Mouse (Mus musculus): ENCODE data around the gene Camk2b.
"Not testable (repeated sequence)": the region's sequence is repeated elsewhere in the genome, so short reads cannot be mapped to it uniquely, and the experiment has no call there.

Gene Camk2b

GRCm38 (mm10) chr11:6015011-6015431, 51.1 kb downstream of the Camk2b start:
- no peak for DNase-seq (ENCODE audit: low read depth, low spot score)

GRCm38 (mm10) chr11:6013359-6013758, 52.8 kb downstream of the Camk2b start:
- peak; percentile 48 for DNase-seq (ENCODE audit: low read depth, low spot score)

GRCm38 (mm10) chr11:6011879-6012278, 54.3 kb downstream of the Camk2b start:
- DNase-seq (ENCODE audit: low read depth, low spot score): peak; percentile 22

- not testable (repeated sequence) for DNase-seq (ENCODE audit: low read depth, low spot score)
Observed at GRCm38 (mm10) chr11:6010751-6011482, 55.2 kb downstream of the Camk2b start.

GRCm38 (mm10) chr11:6007779-6008128, 58.4 kb downstream of the Camk2b start:
- not testable (repeated sequence) for DNase-seq (ENCODE audit: low read depth, low spot score)

GRCm38 (mm10) chr11:6007010-6007778, 59.0 kb downstream of the Camk2b start:
- DNase-seq (ENCODE audit: low read depth, low spot score): not testable (repeated sequence)

- peak; percentile 35 for DNase-seq (ENCODE audit: low read depth, low spot score)
Observed at GRCm38 (mm10) chr11:6006351-6007009, 59.7 kb downstream of the Camk2b start.

DNA sequence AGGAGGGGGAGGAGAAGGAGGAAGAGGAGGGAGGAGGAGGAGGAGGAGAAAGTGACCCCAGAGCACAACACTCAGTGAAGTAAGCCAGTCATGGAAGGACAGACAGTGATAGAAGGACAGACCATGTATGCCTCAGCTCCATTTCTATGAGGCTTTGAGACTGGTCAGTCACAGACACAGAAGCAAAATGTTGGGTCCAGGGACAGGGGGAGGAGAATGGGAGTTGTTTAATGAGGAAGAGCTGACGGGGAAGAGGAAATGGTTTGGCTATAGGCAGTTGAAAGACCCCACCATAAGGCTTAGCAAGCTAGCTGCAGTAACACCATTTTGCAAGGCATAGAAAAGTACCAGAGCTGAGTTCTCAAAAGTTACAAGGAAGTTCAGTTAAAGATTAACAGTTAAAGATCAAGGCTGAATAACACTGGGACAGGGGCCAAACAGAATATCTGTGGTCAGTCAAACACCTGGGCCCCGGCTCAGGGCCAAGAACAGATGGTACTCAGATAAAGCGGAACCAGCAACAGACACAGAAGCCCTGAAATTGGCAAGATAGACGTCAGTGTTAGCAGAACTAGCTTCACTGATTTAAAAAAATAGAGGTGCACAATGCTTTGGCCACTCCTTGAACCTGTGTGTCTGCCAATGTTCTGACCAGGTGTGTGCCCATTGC, 60.7 kb downstream of the Camk2b start:
- DNase-seq (ENCODE audit: low read depth, low spot score): not testable (repeated sequence)

DNA sequence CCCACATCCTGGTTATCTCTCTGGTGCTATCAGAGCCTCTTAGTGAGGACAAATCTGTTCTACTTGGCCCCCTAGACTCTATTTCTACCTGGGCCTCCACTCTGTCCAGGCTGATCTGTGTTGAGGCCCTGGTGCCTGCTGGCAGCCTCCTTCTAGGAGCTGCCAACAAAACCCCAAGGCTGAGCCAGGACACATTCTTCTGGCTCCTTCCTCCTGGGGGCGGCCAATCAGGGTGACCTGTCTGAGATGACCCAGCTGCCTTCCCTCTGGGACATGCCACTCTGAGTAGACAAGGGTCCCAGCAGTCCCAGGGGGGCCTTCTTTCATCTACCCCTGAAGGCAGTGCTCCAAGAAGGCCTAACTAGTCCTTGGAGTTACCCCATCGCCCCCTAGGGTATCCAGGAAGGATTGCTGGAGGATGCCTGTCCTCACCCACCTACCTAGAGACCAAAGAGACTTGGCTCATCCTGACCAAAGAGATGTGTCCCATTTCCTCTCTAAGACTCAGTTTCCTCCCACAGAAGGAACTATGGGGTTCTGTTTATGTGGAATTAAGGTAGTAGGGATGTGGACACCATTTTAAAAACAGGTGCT, 63.0 kb downstream of the Camk2b start:
- DNase-seq (ENCODE audit: low read depth, low spot score): peak; percentile 48

- no peak for DNase-seq (ENCODE audit: low read depth, low spot score)
Observed at GRCm38 (mm10) chr11:6001981-6002649, 64.0 kb downstream of the Camk2b start.

- DNase-seq (ENCODE audit: low read depth, low spot score): no peak
Observed at GRCm38 (mm10) chr11:6000961-6001682, 65.0 kb downstream of the Camk2b start.

GRCm38 (mm10) chr11:5999832-6000771, 66.1 kb downstream of the Camk2b start:
- DNase-seq (ENCODE audit: low read depth, low spot score): peak; percentile 85

DNA sequence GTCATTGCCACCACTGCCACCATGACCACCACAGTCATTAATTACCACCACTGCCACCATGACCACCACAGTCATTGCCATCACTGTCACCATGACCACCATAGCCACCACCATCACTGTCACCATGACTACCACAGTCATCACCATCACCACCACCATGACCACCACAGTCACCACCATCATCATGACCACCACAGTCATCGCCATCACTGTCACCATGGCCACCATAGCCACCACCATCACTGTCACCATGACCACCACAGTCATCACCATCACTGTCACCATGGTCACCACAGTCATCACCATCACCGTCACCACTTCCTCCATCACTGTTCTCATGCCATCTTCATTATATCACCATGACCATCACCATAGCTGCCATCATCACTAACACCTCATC, 67.7 kb downstream of the Camk2b start:
- no peak for DNase-seq (ENCODE audit: low read depth, low spot score)

DNA sequence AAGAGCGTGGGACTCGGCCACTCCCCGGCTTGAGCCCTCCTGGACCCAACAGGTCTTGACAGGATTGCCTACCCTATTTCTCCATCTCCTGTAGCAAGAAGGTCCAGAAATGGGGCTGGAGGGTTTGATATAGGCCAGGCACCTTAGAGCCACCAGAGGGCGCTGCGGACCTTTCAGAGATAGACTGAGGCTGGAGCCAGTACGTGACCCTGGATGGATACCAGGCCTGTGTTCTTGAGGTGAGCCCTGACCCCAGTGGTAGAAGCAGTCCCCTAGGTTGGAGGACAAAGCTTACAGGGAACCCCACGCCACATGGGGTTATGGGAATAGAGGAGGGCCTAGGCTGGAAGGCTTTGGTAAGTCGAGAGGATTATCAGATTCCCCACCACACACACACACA, 70.2 kb downstream of the Camk2b start:
- DNase-seq (ENCODE audit: low read depth, low spot score): peak; percentile 90

GRCm38 (mm10) chr11:5994880-5995279, 71.3 kb downstream of the Camk2b start:
- DNase-seq (ENCODE audit: low read depth, low spot score): no peak

DNA sequence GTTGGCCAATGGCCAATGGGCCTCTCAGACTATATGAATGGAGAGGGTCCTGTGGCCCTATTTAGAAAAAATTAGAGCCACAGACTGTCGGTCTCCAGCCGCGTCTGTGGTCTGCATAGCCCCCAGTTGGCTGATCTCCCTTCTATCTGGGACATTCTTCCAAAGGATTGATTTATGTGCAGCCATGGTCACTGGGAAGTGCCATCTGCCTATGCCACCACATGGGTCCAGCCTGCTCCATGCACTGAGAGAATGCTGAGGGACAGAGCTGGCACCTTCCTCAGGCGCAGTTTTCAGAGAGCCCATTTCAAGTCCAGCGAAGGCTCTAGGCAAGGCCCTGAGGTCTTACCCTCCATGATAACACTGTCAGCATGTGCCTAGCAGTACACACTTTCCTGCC, 72.0 kb downstream of the Camk2b start:
- DNase-seq (ENCODE audit: low read depth, low spot score): no peak

- peak; percentile 81 for DNase-seq (ENCODE audit: low read depth, low spot score)
Observed at GRCm38 (mm10) chr11:5990910-5991309, 75.3 kb downstream of the Camk2b start.

DNA sequence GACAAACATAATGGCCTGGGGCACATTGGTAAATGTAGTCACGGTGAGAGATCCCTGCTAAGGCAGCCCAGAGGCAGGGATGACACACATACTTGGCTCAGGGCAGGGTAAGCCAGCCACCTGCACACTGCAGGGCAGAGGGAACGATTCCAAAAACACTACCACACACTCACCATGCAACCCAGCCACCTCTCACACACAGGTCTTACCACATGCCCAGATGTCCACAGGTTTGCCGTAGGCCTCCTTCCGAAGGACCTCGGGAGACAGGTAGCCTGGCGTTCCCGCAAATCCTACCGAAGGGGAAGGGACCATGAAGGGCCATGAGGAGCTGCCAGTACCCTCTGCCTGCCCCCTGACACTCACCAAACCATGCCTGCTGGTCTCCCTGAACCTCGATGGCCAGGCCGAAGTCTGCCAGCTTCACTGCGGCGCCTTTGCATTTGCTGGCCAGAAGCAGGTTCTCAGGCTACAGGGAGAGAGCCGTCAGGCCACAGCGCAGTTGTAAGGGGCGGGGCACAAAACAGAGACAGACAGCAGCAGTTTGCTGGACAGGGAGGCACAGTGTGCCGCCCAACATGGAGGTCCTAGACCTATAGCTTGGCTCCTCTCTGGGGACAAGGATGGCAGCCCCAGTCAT, 76.1 kb downstream of the Camk2b start:
- DNase-seq (ENCODE audit: low read depth, low spot score): no peak

DNA sequence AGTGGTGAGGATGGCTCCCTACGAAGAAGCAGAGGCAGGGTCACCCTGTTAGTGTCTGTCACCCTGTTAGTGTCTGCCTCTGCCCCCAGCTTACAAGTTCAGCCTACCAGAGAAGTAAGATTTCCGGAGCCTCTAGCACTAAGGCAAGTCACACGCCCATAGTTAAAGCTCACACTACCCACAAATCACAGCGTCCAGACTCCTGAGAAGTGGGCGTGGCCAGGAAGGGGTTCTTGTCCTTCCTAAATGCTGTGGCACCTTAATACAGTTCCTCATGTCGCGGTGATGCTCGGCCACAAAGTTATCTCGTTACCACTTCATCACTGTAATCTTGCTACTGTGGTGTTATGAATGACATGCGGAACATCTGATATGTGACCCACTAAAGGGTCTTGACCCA, 78.0 kb downstream of the Camk2b start:
- no peak for DNase-seq (ENCODE audit: low read depth, low spot score)
